ENCODE assay signal across 8 mouse cellular contexts in the genomic region with DNA sequence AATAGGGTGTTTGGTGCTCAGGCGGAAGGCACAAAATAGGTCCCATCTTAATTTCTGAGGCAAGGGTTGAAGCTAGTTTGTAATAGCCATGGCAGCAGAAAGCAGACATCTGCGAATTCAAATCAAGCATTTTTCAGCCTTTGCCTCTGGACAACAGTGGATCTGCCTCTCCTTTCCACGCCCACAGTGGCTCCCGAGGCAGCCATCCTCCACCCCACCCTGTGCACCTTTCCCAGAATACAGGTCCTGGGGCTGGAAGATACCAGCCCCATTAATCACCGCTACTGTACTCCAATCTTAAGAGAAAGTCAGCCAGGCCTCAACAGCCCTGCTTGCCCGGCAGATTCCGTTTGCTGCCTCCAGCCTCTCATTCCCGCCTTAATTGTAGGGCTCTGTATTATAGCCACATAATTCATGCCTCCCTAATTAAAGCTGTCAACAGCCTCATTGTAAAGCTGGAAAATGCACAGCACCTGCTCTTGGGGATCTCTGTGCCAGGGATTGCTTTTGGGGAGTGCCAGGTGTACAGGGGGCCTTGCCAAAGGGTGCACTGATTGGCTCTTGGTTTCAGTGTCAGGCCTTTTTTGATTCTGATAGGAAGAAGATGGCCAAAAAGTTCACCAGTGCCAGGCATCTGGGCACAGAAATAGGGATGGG. TPM values are rescaled to one million over a fixed set of nuclear protein-coding genes. Genes with fewer than 3 reads are reported as not detected.
DNase-seq lines count a peak whose midpoint lies in the region; ATAC-seq and TF ChIP-seq lines count a peak whose summit lies in the region.

No protein-coding gene starts in this region.

- no peak for TF ChIP-seq POLR2A in brain, embryonic 14.5 days (IDR thresholded peaks at IDR 0.05; ENCODE audit: borderline replicate concordance, extremely low read depth, insufficient read depth, insufficient read length, poor library complexity, severe bottlenecking)

- no peaks in the 10 kb centered on the region for H3K27me3 ChIP-seq in heart, embryonic 14.5 days (ENCODE audit: control insufficient read depth, insufficient read depth, low read length)
- H3K27me3 ChIP-seq in midbrain, embryonic 12.5 days: no peaks in the 10 kb centered on the region

- H3K9me3 ChIP-seq in heart, embryonic 14.5 days (ENCODE audit: control insufficient read depth, low read length): no peaks in the 10 kb centered on the region
- no peaks in the 10 kb centered on the region for H3K9me3 ChIP-seq in midbrain, embryonic 12.5 days

- DNase-seq in heart, adult 11 months: no peak
- DNase-seq in brain, embryonic 14.5 days (ENCODE audit: low read depth): peak; percentile 89
- peak; percentile 35 for DNase-seq in forelimb bud, embryonic 11.5 days (ENCODE audit: low read depth, low spot score)
- no peak for DNase-seq in thymus, postnatal 14 days
- DNase-seq in gastrocnemius, adult 2 months: no peak
- no peak for DNase-seq in heart, adult 8-10 months (ENCODE audit: low spot score)

- intact Hi-C loops in gastrocnemius, adult 2 months (cut with DNase I): loop anchor here (5.0 kb wide), 1 partner anchor 33 kb away; a partner anchor contains a TSS

- peaks cover 49% of the 10 kb centered on the region for H3K36me3 ChIP-seq in heart, embryonic 14.5 days (ENCODE audit: control insufficient read depth, insufficient read depth, low read length)
- peaks cover 17% of the 10 kb centered on the region for H3K36me3 ChIP-seq in midbrain, embryonic 12.5 days

- no peak overlapping the region for H3K27ac ChIP-seq in heart, embryonic 14.5 days (replicated peaks in 1 of 2; ENCODE audit: control insufficient read depth in 1 of 2, insufficient read depth in 1 of 2, low read depth in 2 of 2, low read length in 2 of 2)
- peak overlapping the region; percentile 98 for H3K27ac ChIP-seq in midbrain, embryonic 12.5 days (replicated peaks)
- H3K27ac ChIP-seq in gastrocnemius, adult 2 months: no peak overlapping the region

- peaks cover 11 to 20% of the 10 kb centered on the region in 2 experiments for H3K4me1 ChIP-seq in heart, embryonic 14.5 days (ENCODE audit: control insufficient read depth in 2 of 2, insufficient read depth in 2 of 2, low read length in 2 of 2)
- H3K4me1 ChIP-seq in midbrain, embryonic 12.5 days: peaks cover 45% of the 10 kb centered on the region

- peak overlapping the region; percentile 98 for H3K4me2 ChIP-seq in heart, embryonic 14.5 days (ENCODE audit: low read length)
- H3K4me2 ChIP-seq in midbrain, embryonic 12.5 days (replicated peaks): peak overlapping the region; percentile 96

- no peak for ATAC-seq in heart, embryonic 14.5 days (ENCODE audit: insufficient number of reproducible peaks, insufficient read depth, low FRiP score, low read depth)
- no peak for ATAC-seq in midbrain, embryonic 12.5 days (ENCODE audit: low FRiP score, low read depth)

- TF ChIP-seq CTCF in brain, embryonic 14.5 days (IDR thresholded peaks at IDR 0.05; ENCODE audit: borderline replicate concordance, extremely low read depth, insufficient read depth, insufficient read length): no peak
- TF ChIP-seq CTCF in gastrocnemius, adult 2 months (IDR thresholded peaks at IDR 0.05): no peak

- no peak overlapping the region; a peak in 1 of 4 replicates for H3K4me3 ChIP-seq in heart, embryonic 14.5 days (ENCODE audit: control insufficient read depth in 1 of 2, insufficient read depth in 1 of 2, low read depth in 1 of 2, low read length in 2 of 2)
- peak overlapping the region; percentile 62 for H3K4me3 ChIP-seq in midbrain, embryonic 12.5 days
- H3K4me3 ChIP-seq in gastrocnemius, adult 2 months: no peak overlapping the region

- 62% methylated on average over 8 of the region's 8 CpGs for WGBS in heart, embryonic 14.5 days
- WGBS in midbrain, embryonic 12.5 days: 54% methylated on average over 8 of the region's 8 CpGs

- H3K9ac ChIP-seq in heart, embryonic 14.5 days (ENCODE audit: low read length): peak overlapping the region; percentile 98
- H3K9ac ChIP-seq in midbrain, embryonic 12.5 days (replicated peaks): peak overlapping the region; percentile 92; the same call in 1 of the 2 replicates

RNA-seq across cellular contexts. Expression of a gene that starts 0.8 kb away (rescaled TPM):
- polyA plus RNA-seq in heart, embryonic 14.5 days (2014; fragmentation: Nextera tagmentation; extraction: Ambion mirVana): 1,614 and 1,711 TPM in 2 replicates
- 528 and 637 TPM in 2 replicates for polyA plus RNA-seq in brain, embryonic 14.5 days (2012; rRNA removed)
- polyA plus RNA-seq in midbrain, embryonic 12.5 days (2016; fragmentation: Nextera tagmentation; extraction: Ambion mirVana): 3,003 and 3,059 TPM in 2 replicates
- 10 to 100 TPM; 28.0 to 53.8 TPM for total RNA-seq in gastrocnemius, adult 2 months (2021)
- 100 to 1,000 TPM; 101 to 125 (median 116) TPM for total RNA-seq in heart, adult 8-10 months (2022)

RNA-seq across cellular contexts. Expression of a gene that starts 31.5 kb away (rescaled TPM):
- polyA plus RNA-seq in heart, embryonic 14.5 days (2014; fragmentation: Nextera tagmentation; extraction: Ambion mirVana): 37.4 and 38.3 TPM in 2 replicates
- 47.0 and 56.1 TPM in 2 replicates for polyA plus RNA-seq in brain, embryonic 14.5 days (2012; rRNA removed)
- polyA plus RNA-seq in midbrain, embryonic 12.5 days (2016; fragmentation: Nextera tagmentation; extraction: Ambion mirVana): 36.8 and 43.9 TPM in 2 replicates
- total RNA-seq in gastrocnemius, adult 2 months (2021): 10 to 100 TPM; 10.8 to 11.6 TPM
- total RNA-seq in heart, adult 8-10 months (2022): 10 to 100 TPM; 33.6 to 44.8 (median 36.3) TPM

RNA-seq across cellular contexts. Expression of a gene that starts 49.4 kb away (rescaled TPM):
- polyA plus RNA-seq in heart, embryonic 14.5 days (2014; fragmentation: Nextera tagmentation; extraction: Ambion mirVana): 0.15 and 0.16 TPM in 2 replicates
- 0.34 TPM in 2 replicates for polyA plus RNA-seq in brain, embryonic 14.5 days (2012; rRNA removed)
- 3.3 and 3.4 TPM in 2 replicates for polyA plus RNA-seq in midbrain, embryonic 12.5 days (2016; fragmentation: Nextera tagmentation; extraction: Ambion mirVana)
- under 1 TPM; 0.08 to 0.28 TPM for total RNA-seq in gastrocnemius, adult 2 months (2021)
- not detected for total RNA-seq in heart, adult 8-10 months (2022)

Comparison
In these comparisons a context has a peak if more than half of its experiments do, and no peak if none do; other contexts are left out.
1. DNase-seq: peak in brain, embryonic 14.5 days (single experiment) and forelimb bud, embryonic 11.5 days (single experiment); none in heart, adult 11 months (single experiment), thymus, postnatal 14 days (single experiment), gastrocnemius, adult 2 months (single experiment) and heart, adult 8-10 months (single experiment).